Mouse (Mus musculus) kidney, postnatal 10 days (tissue): ENCODE results near the gene Sf3a1.
"Not testable (repeated sequence)": the region's sequence is repeated elsewhere in the genome, so short reads cannot be mapped to it uniquely, and the experiment has no call there.

Experiments
- DNase-seq: peaks from one replicate; pipeline ENCODE4 v3.0.0; 2021; ENCODE audit warnings: mixed read lengths

Gene Sf3a1

GRCm38 (mm10) chr11:4138964-4139363 is 21.2 kb upstream of the Sf3a1 start:
- no peak for DNase-seq

- no peak for DNase-seq
Observed at GRCm38 (mm10) chr11:4141505-4141904, 18.6 kb upstream of the Sf3a1 start.

- DNase-seq: no peak
Observed at GRCm38 (mm10) chr11:4142352-4142751, 17.8 kb upstream of the Sf3a1 start.

GRCm38 (mm10) chr11:4143281-4144062 is 16.7 kb upstream of the Sf3a1 start:
- DNase-seq: no peak

- DNase-seq: no peak
Observed at GRCm38 (mm10) chr11:4146381-4146780, 13.8 kb upstream of the Sf3a1 start.

GRCm38 (mm10) chr11:4147098-4147497 is 13.1 kb upstream of the Sf3a1 start:
- DNase-seq: no peak

- DNase-seq: peak; percentile 35
Observed at GRCm38 (mm10) chr11:4148120-4148519, 12.0 kb upstream of the Sf3a1 start.

GRCm38 (mm10) chr11:4148536-4149156 is 11.5 kb upstream of the Sf3a1 start:
- no peak for DNase-seq

- no peak for DNase-seq
Observed at GRCm38 (mm10) chr11:4149886-4150285, 10.3 kb upstream of the Sf3a1 start.

- DNase-seq: no peak
Observed at GRCm38 (mm10) chr11:4153694-4154093, 6.5 kb upstream of the Sf3a1 start.

GRCm38 (mm10) chr11:4155641-4156040 is 4.5 kb upstream of the Sf3a1 start:
- no peak for DNase-seq

- DNase-seq: no peak
Observed at GRCm38 (mm10) chr11:4158676-4159075, 1.5 kb upstream of the Sf3a1 start.

- DNase-seq: no peak
Observed at GRCm38 (mm10) chr11:4160758-4161480, 769 bp downstream of the Sf3a1 start.

- no peak for DNase-seq
Observed at GRCm38 (mm10) chr11:4164701-4165100, 4.6 kb downstream of the Sf3a1 start.

GRCm38 (mm10) chr11:4166467-4167090 is 6.4 kb downstream of the Sf3a1 start:
- no peak for DNase-seq

- DNase-seq: peak; percentile 42
Observed at GRCm38 (mm10) chr11:4174586-4174985, 14.4 kb downstream of the Sf3a1 start.

- DNase-seq: no peak
Observed at GRCm38 (mm10) chr11:4177716-4178115, 17.6 kb downstream of the Sf3a1 start.

- DNase-seq: no peak
Observed at GRCm38 (mm10) chr11:4182061-4182460, 21.9 kb downstream of the Sf3a1 start.

- DNase-seq: no peak
Observed at GRCm38 (mm10) chr11:4183511-4183910, 23.4 kb downstream of the Sf3a1 start.

GRCm38 (mm10) chr11:4184251-4184952 is 24.3 kb downstream of the Sf3a1 start:
- no peak for DNase-seq

GRCm38 (mm10) chr11:4185480-4185879 is 25.3 kb downstream of the Sf3a1 start:
- DNase-seq: not testable (repeated sequence)

- DNase-seq: peak; percentile 99
Observed at GRCm38 (mm10) chr11:4186486-4187317, 26.6 kb downstream of the Sf3a1 start, which contains the start of gene Tbc1d10a. Tbc1d10a (plus strand) TSS chr11:4186789.
